Mouse (Mus musculus) ES-E14 (cell line): ENCODE data around the gene Gm28729. TPM values are rescaled to one million over a fixed set of nuclear protein-coding genes. Genes with fewer than 3 reads are reported as not detected.

Source experiments
- DNase-seq: peaks from one replicate; pipeline ENCODE4 v3.0.0-alpha.2; 2013; ENCODE audit warnings: low read depth, low spot score
- H3K27ac ChIP-seq: 2 replicates; pipeline ENCODE4 v1.5.1; 2012; ENCODE audit warnings: low read depth, mild to moderate bottlenecking, low read length, moderate library complexity, mixed read lengths; ENCODE audit not compliant: poor library complexity, insufficient read depth, severe bottlenecking
- H3K36me3 ChIP-seq: 2 replicates; pipeline ENCODE4 v1.6.1; 2012; ENCODE audit warnings: mild to moderate bottlenecking, low read length, moderate library complexity, mixed read lengths; ENCODE audit not compliant: control insufficient read depth, poor library complexity, insufficient read depth, severe bottlenecking
- H3K4me1 ChIP-seq, 2 experiments: fragments of 150-350 bp in 1 of 2; sonication (generic) in 1 of 2; 2 replicates each; pipeline ENCODE4 v1.6.1; 2012; ENCODE audit warnings: low read length in 2 of 2, mild to moderate bottlenecking in 1 of 2, mixed read lengths in 1 of 2; ENCODE audit not compliant: control insufficient read depth in 2 of 2, insufficient read depth in 2 of 2, poor library complexity in 1 of 2
- H3K4me3 ChIP-seq, 2 experiments: fragments of 150-350 bp in 1 of 2; sonication (generic) in 1 of 2; 2 replicates each; pipeline ENCODE4 v1.5.1; 2012; ENCODE audit warnings: low read length in 2 of 2, low read depth in 1 of 2, mild to moderate bottlenecking in 1 of 2, mixed read lengths in 1 of 2; ENCODE audit not compliant: insufficient read depth in 1 of 2, poor library complexity in 1 of 2, severe bottlenecking in 1 of 2
- H3K9ac ChIP-seq: 2 replicates; pipeline ENCODE4 v1.6.1; 2012; ENCODE audit warnings: low read depth, mild to moderate bottlenecking, low read length, mixed read lengths; ENCODE audit not compliant: poor library complexity, insufficient read depth, severe bottlenecking
- H3K9me3 ChIP-seq: fragments of 150-350 bp; sonication (generic); 2 replicates; pipeline ENCODE4 v1.6.1; 2012; ENCODE audit warnings: low read depth, mild to moderate bottlenecking, low read length; ENCODE audit not compliant: control insufficient read depth, insufficient read depth
- CHD2 ChIP-seq: IDR thresholded peaks from 2 replicates; pipeline ENCODE4 v1.6.1; 2014; ENCODE audit warnings: mild to moderate bottlenecking, low read depth, low read length, inconsistent platforms
- HCFC1 ChIP-seq: IDR thresholded peaks from 2 replicates; pipeline ENCODE4 v1.6.1; 2012; ENCODE audit warnings: low read length, inconsistent platforms, borderline replicate concordance; ENCODE audit not compliant: insufficient read depth
- MAFK ChIP-seq: IDR thresholded peaks from 2 replicates; pipeline ENCODE4 v1.6.1; 2014; ENCODE audit warnings: mild to moderate bottlenecking, low read depth, low read length, inconsistent platforms; ENCODE audit not compliant: insufficient read depth
- ZC3H11A ChIP-seq: IDR thresholded peaks from 2 replicates; pipeline ENCODE4 v1.6.1; 2012; ENCODE audit warnings: low read depth, mild to moderate bottlenecking, inconsistent platforms, low read length, borderline replicate concordance
- ZNF384 ChIP-seq: IDR thresholded peaks from 2 replicates; pipeline ENCODE4 v1.6.1; 2012; ENCODE audit warnings: low read depth, low read length, inconsistent platforms
- in situ Hi-C, 2 experiments: fragments of 600-800 bp; cut with MboI; formaldehyde crosslinking; loops; one replicate each; pipeline ENCODE4 v1.15.1; 2025; ENCODE audit warnings: low sequenced_read_pairs in 2 of 2, inconsistent platforms in 1 of 2; ENCODE audit not compliant: unreplicated experiment in 2 of 2
- total RNA-seq: library from RNA; depleted of rRNA; stranded (reverse); fragments of 300-350 nt; gene quantifications from 2 replicates; pipeline ENCODE4 v1.2.3, GENCODE M21; 2012

Gm28729 gene
- total RNA-seq, 1 experiment: 0.40 TPM

- Histone ChIP-seq H3K36me3 (no peaks in the 10 kb centered on the region), H3K9ac (no peak overlapping the region), H3K9me3 (no peaks in the 10 kb centered on the region), H3K27ac (no peak overlapping the region), H3K4me1 (peaks cover 0 to 6% of the 10 kb centered on the region in 2 experiments; a peak in 1 of 4 replicates), H3K4me3 (no peak overlapping the region)
- DNase-seq: no peak
- TF ChIP-seq MAFK (no peak), ZC3H11A (no peak)
- in situ Hi-C loops: no loop called here
These were observed 10.4 kb upstream of the Gm28729 start for GRCm38 (mm10) chr9:96535431-96535830.

- peaks cover 3 to 12% of the 10 kb centered on the region in 2 experiments; a peak in 3 of 4 replicates for H3K4me1 ChIP-seq
- no peaks in the 10 kb centered on the region for H3K36me3 ChIP-seq
- no peak overlapping the region for H3K27ac ChIP-seq
- no peak overlapping the region for H3K4me3 ChIP-seq
- in situ Hi-C loops: no loop called here
- H3K9me3 ChIP-seq: no peaks in the 10 kb centered on the region
- no peak overlapping the region for H3K9ac ChIP-seq
- DNase-seq: no peak
- no peak for TF ChIP-seq HCFC1
- no peak for TF ChIP-seq ZC3H11A
- TF ChIP-seq MAFK: no peak
- no peak for TF ChIP-seq CHD2
- TF ChIP-seq ZNF384: no peak
These were observed 9.2 kb upstream of the Gm28729 start for GRCm38 (mm10) chr9:96534256-96534655.

- no peak for DNase-seq
- Histone ChIP-seq H3K9me3 (no peaks in the 10 kb centered on the region), H3K36me3 (no peaks in the 10 kb centered on the region), H3K9ac (no peak overlapping the region), H3K4me3 (no peak overlapping the region), H3K4me1 (peaks cover 3 to 10% of the 10 kb centered on the region in 2 experiments; a peak in 3 of 4 replicates), H3K27ac (no peak overlapping the region)
- in situ Hi-C loops: no loop called here
- no peak for TF ChIP-seq ZNF384
- no peak for TF ChIP-seq ZC3H11A
- no peak for TF ChIP-seq MAFK
- no peak for TF ChIP-seq HCFC1
- no peak for TF ChIP-seq CHD2
These were observed 8.4 kb upstream of the Gm28729 start for GRCm38 (mm10) chr9:96533476-96533875.

GRCm38 (mm10) chr9:96532531-96532930 lies 7.5 kb upstream of the Gm28729 start:
- in situ Hi-C loops: no loop called here
- TF ChIP-seq CHD2: no peak
- H3K9me3 ChIP-seq: no peaks in the 10 kb centered on the region
- H3K27ac ChIP-seq: no peak overlapping the region
- DNase-seq: no peak
- no peaks in the 10 kb centered on the region for H3K36me3 ChIP-seq
- H3K9ac ChIP-seq: no peak overlapping the region
- peaks cover 3 to 8% of the 10 kb centered on the region in 2 experiments; a peak in 3 of 4 replicates for H3K4me1 ChIP-seq
- H3K4me3 ChIP-seq: no peak overlapping the region

- no peak overlapping the region for H3K27ac ChIP-seq
- H3K4me1 ChIP-seq: peaks cover 3 to 11% of the 10 kb centered on the region in 2 experiments; a peak in 3 of 4 replicates
- H3K36me3 ChIP-seq: no peaks in the 10 kb centered on the region
- H3K4me3 ChIP-seq: no peak overlapping the region
- no peak for DNase-seq
- H3K9me3 ChIP-seq: no peaks in the 10 kb centered on the region
- TF ChIP-seq MAFK (no peak), ZNF384 (no peak), HCFC1 (no peak), ZC3H11A (no peak), CHD2 (no peak)
- no peak overlapping the region; the same call in 1 of the 2 replicates for H3K9ac ChIP-seq
- in situ Hi-C loops: no loop called here
These were observed 5.6 kb upstream of the Gm28729 start for GRCm38 (mm10) chr9:96530674-96531081.
